Mouse (Mus musculus) erythroblast, embryonic 14.5 days (primary cell): ENCODE measurements around the gene Polr3k.

Source experiments
- GATA1 ChIP-seq: IDR thresholded peaks from 2 replicates; pipeline ENCODE4 v1.6.1; 2012; ENCODE audit warnings: low read length, inconsistent platforms, mixed read lengths
- TAL1 ChIP-seq: IDR thresholded peaks from 3 replicates; pipeline ENCODE4 v1.6.1; 2012; ENCODE audit warnings: low read length, inconsistent platforms, mixed read lengths

DNA sequence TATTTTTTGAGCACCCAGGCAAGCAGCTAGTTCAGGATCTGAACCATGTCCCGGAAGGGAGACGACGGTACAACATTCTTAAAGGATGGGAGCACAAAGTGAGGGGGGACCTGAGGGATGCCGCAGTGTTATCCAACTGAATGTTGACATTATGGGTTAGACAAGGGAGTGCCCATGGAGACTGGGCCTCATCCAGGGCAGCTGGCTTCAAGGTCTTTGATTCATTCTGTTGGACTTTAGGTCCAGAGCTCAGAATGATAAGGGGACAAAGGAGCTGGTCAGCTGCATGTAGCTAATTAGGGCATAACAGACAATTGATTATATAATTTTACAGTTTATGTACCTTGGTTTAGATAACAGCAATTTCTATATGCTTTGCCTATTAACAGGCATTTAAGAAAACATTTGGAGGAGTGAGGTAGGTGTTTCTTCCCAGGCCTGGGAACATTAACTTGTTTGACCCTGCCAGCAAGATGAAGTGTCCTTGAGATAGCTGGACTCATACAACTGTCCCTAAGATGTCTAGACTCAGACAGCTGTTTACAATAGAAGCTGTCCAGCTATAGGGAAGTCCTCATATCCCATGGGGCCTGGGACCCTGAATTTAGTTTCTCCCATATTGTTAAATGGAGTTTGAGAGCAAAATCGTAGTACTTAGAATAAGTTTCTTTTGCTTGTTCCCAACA, 18.3 kb upstream of the Polr3k start:
- TF ChIP-seq GATA1 (no peak), TAL1 (no peak)
